Mouse (Mus musculus) embryonic fibroblast, embryonic 13.5 days (primary cell): ENCODE results near the gene Klhl31.

Experiments used
- CTCF ChIP-seq: IDR thresholded peaks from 2 replicates; pipeline ENCODE4 v1.5.1; 2011; ENCODE audit warnings: mild to moderate bottlenecking, control low read depth, low read length, moderate library complexity, borderline replicate concordance; ENCODE audit not compliant: insufficient read depth
- POLR2A ChIP-seq: IDR thresholded peaks from 2 replicates; pipeline ENCODE4 v1.6.1; 2011; ENCODE audit warnings: low read depth, mild to moderate bottlenecking, control low read depth, low read length, moderate library complexity

DNA sequence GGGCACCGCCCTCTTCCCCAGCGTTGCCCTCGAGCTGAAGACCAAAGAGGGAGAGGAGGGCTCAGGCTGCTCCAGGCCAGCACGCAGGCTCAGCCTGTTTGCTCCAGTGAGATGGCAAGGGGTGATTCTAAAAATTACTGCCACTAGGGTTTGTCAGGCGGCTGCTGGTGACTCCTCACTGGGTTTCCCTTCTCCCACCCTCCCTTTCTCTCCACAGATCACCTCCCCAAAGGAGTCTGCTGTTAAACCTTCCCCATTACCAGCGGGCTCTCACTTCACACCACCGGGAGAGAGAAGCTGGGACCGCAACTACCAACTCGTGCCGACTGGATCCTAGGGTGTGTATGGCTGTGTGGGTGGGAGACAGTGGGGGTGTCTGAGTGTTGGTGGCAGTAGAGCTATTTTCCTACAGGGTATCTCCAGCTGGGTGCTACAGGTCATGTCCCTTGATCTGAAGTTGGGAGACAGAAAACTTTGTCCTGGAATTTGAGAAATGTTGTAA, at the start of gene Klhl31:
- TF ChIP-seq POLR2A: no peak
- TF ChIP-seq CTCF: no peak
